Mouse (Mus musculus): ENCODE results near the gene Phgdh.

Phgdh gene

DNA sequence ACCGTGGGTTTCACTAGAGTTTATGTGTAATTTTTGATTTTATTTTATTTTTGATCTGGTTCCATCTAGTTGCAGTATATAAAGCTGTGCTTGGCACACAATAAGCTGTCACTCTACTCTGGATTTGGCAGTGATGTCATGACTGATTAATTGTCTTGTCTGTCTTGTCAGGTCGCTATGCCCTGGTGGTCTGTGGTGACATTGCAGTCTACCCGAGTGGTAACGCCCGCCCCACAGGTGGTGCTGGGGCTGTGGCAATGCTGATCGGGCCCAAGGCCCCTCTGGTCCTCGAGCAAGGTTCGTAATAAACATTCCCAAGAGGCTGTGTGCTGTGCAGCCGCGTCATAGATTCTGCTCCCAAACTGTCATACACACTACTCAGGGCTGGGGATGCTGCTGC lies 43.8 kb downstream of the Phgdh start:
- 72% methylated on average over 10 of the region's 10 CpGs for WGBS

DNA sequence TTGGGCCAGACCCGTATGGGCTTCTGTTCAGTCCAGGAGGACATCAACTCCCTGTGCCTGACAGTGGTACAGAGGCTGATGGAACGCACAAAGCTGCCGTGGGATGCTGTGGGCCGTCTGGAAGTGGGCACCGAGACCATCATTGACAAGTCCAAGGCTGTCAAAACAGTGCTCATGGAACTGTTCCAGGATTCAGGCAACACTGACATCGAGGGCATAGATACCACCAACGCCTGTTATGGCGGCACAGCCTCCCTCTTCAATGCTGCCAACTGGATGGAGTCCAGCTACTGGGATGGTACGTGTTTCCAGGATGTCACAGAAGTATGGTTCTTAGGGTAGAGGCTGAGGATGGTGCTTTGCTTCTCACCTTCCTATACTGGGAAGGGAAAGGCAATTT lies 48.7 kb downstream of the Phgdh start:
- WGBS, result 76% methylated on average over 9 of the region's 9 CpGs

DNA sequence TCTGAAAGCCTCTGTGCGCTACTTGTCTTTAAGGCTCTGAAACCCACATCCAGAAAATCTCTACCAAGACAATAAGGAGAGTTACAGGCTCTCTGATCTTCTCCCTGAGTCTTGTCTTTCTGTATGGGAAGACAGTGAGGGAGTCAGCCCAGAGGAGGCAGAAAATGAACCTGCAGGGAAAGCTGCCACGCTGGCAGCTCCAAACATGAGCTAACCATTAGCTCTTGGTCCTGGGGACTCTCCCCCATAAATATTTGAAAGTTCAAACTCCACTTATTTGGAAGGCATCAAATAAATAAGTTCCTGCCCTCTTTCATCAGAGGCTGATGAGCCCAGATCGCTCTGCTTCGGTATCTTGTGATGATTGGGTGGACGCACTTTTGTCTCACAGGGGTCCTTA lies 56.6 kb downstream of the Phgdh start:
- 97% methylated on average over 5 of the region's 5 CpGs for WGBS

DNA sequence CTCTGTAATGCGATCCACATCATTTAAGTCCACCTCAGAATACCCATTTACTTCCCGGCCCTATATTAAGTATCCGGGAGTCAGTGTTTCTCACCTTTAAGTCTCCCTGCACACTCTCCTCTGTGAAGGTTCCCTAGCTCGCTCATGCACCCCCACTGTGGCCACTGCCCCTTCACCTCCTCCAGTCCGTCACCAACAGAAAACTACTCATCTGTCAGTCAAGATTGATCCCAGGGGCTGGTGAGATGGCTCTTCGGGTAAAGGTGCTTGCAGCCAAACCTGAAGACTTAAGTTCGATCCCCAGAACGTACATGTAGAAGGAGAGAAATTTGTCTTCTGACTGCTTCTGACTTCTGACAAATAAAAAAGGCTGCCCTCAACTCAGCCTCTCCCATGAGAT lies 57.4 kb downstream of the Phgdh start:
- 94% methylated on average over 8 of the region's 8 CpGs for WGBS

DNA sequence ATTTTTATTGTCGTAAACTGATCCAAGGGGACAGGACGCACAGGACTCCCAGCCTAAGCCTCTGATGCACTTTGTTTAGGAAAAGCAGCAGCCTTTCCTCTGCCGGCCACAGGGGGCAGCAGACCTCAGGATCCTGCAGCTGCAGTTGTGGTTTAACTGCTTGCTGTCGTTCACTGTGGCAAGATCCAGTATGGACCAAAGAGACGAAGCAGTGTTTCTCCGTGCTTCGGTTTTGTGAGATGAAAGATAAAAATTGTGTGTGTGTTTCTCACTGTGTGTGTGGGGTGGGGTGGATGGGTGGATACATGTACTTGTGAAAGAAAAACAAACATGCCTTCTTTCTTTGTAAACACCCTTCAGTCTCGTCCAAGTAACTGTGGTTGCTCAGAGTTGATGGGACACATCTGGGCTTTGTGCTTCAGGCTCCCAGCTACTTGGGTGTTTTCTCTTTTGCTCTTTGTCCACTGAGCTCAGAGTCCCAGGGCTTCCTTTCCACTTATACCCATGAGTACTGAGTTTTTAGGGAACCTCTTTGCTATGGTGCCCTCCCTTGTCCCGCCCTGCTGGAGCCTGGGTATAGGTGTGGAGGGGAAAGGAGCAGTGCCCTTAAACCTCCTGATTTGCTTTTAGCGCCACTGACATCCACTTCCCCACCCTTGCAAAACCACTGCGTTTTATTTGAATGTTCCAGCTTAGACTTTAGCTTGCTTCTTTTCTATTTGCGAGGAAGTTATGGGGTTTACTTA lies 58.7 kb downstream of the Phgdh start:
- WGBS, result 37% methylated on average over 12 of the region's 12 CpGs

DNA sequence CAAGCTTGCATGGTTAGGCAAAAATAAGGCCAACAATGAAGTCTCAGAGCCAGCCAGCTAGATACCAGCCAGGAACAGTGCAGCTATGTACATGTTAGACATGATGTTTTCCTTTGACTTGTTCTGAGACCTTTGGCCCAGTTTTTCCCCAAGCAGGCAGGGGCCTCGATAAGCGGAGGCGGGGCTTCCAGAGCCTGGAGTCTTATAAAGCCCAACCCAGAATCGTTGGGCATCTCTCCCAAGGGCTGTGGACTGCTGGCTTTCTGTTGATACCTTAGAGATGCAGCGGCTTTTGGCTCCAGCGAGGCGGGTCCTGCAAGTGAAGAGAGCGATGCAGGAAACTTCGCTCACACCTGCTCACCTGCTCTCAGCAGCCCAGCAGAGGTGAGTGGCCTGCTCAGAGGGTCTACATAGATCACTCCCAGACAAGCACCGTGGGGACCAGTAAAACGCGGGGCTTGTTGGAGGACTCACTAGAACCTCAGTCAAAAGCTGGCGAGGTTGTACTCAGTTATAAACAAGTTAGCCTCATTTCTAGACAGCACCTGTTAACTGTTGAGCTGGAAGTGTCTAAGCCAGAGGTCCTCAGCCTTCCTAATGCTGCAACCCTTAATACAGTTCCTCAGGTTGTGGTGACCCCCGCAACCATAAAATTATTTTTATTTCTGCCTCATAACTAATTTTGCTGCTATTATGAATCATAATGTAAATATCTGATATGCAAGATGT lies 59.4 kb downstream of the Phgdh start, which contains the start of gene Hmgcs2:
Gene Hmgcs2 (plus strand): TSS at position 232 of the 729 bp plus-strand sequence.
- WGBS, result 57% methylated on average over 14 of the region's 14 CpGs

DNA sequence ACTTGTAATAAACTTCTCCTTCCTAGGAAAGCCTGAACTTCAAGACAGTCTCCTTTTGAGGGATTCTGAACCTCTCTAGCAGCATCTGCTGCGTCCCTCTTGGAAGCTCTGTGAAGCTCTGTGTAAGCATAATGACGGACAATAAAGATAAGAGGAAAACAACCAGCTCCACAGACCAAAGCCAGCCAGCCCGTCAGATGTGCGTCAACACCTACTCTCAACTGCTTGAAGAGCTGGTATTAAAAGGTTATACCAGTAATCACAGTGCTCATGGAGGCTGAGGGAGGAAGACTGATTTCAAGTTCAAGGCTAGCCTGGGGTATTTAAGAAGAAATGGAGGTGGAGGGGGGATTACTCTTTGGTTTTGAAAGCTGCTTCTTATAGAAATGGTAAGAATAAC lies 60.1 kb downstream of the Phgdh start:
- 72% methylated on average over 4 of the region's 4 CpGs for WGBS

DNA sequence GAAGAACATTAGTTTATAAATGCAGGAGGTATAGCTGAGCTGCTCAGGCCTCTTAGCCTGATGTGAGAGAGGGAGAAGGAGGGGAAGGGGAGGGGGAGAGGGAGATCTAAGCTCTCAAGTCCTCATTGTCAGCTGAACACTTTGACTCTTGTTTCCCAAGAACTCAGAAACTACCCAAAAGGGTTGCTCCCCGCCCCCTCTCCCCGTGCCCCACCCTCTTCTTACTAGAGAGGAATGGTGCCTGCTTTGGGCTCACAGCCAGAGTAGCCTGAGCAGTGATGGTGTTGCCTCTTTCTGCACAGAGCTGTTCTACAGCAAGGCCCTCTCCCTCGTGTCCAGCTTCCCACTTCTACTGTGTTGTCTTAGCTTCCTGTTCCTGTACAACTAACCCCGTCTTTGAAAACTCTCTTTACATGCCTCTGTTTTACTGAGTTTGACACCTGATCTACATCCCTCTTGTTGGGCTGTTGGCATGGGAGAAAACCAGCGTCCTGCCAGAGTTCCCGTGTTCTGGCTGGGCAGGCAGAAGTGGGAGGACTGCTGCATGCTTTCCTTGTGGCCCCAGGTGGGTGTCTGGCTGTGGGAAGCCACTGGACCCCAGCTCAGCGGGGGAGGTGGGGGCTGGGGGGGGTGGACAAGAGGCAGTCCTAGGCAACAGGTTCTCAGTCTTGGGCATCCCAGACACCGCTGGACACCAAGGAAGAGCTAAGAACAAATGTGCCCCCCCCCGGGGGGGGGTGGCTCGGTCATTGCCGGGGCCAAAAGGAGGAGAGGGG lies 66.0 kb downstream of the Phgdh start:
- 56% methylated on average over 11 of the region's 11 CpGs for WGBS

DNA sequence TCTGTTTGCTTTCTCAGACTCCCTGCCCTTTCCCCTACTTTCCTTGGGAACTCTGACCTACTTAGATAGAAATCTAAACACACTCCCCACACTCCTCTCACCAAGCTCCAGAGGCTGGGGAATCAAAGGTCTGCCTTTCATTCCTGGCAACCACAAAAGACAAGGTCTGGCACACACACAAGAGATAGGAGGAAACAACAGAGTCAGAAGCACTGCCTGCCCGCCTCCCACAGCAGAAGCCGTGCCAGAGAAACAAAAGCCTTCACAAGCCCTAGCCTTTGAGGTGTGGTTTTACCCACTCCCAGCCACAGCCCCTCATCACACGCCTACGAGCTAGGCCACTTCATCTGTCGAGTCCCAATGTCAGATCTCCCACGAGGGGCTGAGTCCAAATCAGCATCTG lies 72.5 kb downstream of the Phgdh start:
- WGBS, result 32% methylated on average over 6 of the region's 6 CpGs

All from cerebral cortex, adult 2 months (tissue).